Mouse (Mus musculus) urinary bladder, postnatal 4 days (tissue): ENCODE measurements around the gene Rhox3f.
"Not testable (repeated sequence)": the region's sequence is repeated elsewhere in the genome, so short reads cannot be mapped to it uniquely, and the experiment has no call there.

ENCODE experiments used
- DNase-seq, 2 experiments: peaks; one replicate each; pipeline ENCODE4 v3.0.0; 2021 to 2022; ENCODE audit warnings: low spot score in 2 of 2

The Rhox3f gene

DNA sequence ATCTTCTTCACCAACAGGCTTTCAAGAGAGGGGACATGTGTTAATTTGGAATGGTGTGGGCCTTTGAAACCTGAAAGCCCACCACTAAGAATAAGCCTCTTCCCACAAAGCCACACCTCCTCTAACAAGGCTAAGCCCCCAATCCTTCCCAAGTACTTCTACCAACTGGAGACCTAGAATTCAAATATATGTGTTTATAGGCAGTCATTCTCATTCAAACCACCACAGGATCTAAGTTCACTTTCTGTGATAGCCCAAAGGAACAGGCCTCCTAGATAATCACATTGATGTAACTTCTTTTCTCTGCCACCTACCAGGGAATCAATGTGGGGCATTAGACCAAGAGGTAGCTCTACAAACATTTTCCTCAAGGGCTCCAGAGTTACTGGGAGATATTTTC is at the start of gene Rhox3f:
Gene Rhox3f (plus strand): TSS at position 301 of the 400 bp plus-strand sequence.
- not testable (repeated sequence) for DNase-seq

DNA sequence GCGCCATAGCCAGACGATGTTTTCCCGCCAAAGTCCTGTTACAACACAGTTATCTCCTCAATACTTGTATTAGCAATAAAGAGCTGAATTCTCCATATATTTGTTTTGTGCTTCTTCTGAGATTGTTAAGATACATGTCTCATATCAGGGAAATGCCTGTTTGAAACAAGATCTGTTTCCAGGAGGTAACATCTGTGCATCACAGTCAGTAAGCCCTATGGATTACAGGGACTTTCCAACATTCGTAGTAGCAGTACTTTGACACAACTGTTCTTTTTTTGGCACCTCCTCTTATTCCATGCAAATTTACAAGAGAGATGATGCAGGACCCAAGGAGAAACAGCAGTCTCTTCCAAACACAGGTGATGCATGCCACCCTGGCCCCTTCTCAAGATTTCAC is 39.1 kb upstream of the Rhox3f start, which contains the start of gene Rhox3e:
Gene Rhox3e (plus strand): TSS at position 301 of the 400 bp plus-strand sequence.
- DNase-seq = not testable (repeated sequence)

GRCm38 (mm10) chrX:37557112-37557511 is 23.7 kb upstream of the Rhox3f start, which contains the start of gene Rhox4e:
Rhox4e (plus strand) TSS chrX:37557412.
- DNase-seq = not testable (repeated sequence)

GRCm38 (mm10) chrX:37571105-37571504 is 9.7 kb upstream of the Rhox3f start, which contains the start of gene Rhox2f:
Rhox2f (plus strand) TSS chrX:37571405.
- DNase-seq = not testable (repeated sequence)

- DNase-seq = not testable (repeated sequence)
These were observed 8.2 kb upstream of the Rhox3f start for GRCm38 (mm10) chrX:37572638-37573037.

GRCm38 (mm10) chrX:37607604-37608003 is 26.8 kb downstream of the Rhox3f start, which contains the start of gene Rhox4f:
Rhox4f (minus strand) TSS chrX:37607704.
- not testable (repeated sequence) for DNase-seq

DNA sequence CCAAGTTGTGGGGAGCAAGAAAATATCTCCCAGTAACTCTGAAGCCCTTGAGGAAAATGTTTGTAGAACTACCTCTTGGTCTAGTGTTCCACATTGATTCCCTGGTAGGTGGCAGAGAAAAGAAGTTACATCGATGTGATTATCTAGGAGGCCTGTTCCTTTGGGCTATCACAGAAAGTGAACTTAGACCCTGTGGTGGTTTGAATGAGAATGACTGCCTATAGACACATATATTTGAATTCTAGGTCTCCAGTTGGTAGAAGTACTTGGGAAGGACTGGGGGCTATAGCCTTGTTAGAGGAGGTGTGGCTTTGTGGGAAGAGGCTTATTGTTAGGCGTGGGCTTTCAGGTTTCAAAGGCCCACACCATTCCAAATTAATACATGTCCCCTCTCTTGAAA is 47.7 kb downstream of the Rhox3f start, which contains the start of gene Rhox3g:
Gene Rhox3g (minus strand): TSS at position 101 of the 400 bp plus-strand sequence.
- not testable (repeated sequence) for DNase-seq
